Mouse (Mus musculus): ENCODE measurements around the gene 3830417A13Rik. TPM values are rescaled to one million over a fixed set of nuclear protein-coding genes. Genes with fewer than 3 reads are reported as not detected.

Gene 3830417A13Rik
- not detected for polyA plus RNA-seq (2014; fragmentation: Illumina TruSeq; extraction: RNeasy Lipid Tissue Mini Kit (QIAGEN cat#74804))

GRCm38 (mm10) chrX:64173248-64173647, at the start of gene 3830417A13Rik:
3830417A13Rik (plus strand) TSS chrX:64173548.

GRCm38 (mm10) chrX:64152098-64152497, 21.2 kb upstream of the 3830417A13Rik start, which contains the start of gene Gm6760:
Gm6760 (minus strand) TSS chrX:64152198.

Other genes starting within 250 kb of the 3830417A13Rik start
- gene Gm6760, start 21.4 kb upstream of the 3830417A13Rik start, polyA plus RNA-seq (2014; fragmentation: Illumina TruSeq; extraction: RNeasy Lipid Tissue Mini Kit (QIAGEN cat#74804)): not detected
- gene Slitrk4, start 103.4 kb downstream of the 3830417A13Rik start, polyA plus RNA-seq (2014; fragmentation: Illumina TruSeq; extraction: RNeasy Lipid Tissue Mini Kit (QIAGEN cat#74804)): 2.0 TPM